Mouse (Mus musculus) hindlimb bud, embryonic 11.5 days (tissue): Measurements from ENCODE around the gene Lrch1.

Source experiments
- DNase-seq: peaks from one replicate; pipeline ENCODE4 v3.0.0-alpha.2; 2012; ENCODE audit warnings: low read depth, low spot score; ENCODE audit errors: extremely low spot score

Gene Lrch1

GRCm38 (mm10) chr14:74893085-74893648, 54.5 kb downstream of the Lrch1 start:
- DNase-seq = no peak

- no peak for DNase-seq
Measured at GRCm38 (mm10) chr14:74889304-74889703, 58.4 kb downstream of the Lrch1 start.

- DNase-seq = no peak
Measured at GRCm38 (mm10) chr14:74888103-74888502, 59.6 kb downstream of the Lrch1 start.

- no peak for DNase-seq
Measured at GRCm38 (mm10) chr14:74886453-74886852, 61.2 kb downstream of the Lrch1 start.

- DNase-seq = no peak
Measured at GRCm38 (mm10) chr14:74884920-74885319, 62.8 kb downstream of the Lrch1 start.

GRCm38 (mm10) chr14:74884024-74884680, 63.5 kb downstream of the Lrch1 start:
- DNase-seq = no peak

- DNase-seq = no peak
Measured at GRCm38 (mm10) chr14:74883204-74883603, 64.5 kb downstream of the Lrch1 start.

GRCm38 (mm10) chr14:74882754-74883153, 64.9 kb downstream of the Lrch1 start:
- DNase-seq = no peak

GRCm38 (mm10) chr14:74880868-74881267, 66.8 kb downstream of the Lrch1 start:
- DNase-seq = no peak

GRCm38 (mm10) chr14:74879480-74879879, 68.2 kb downstream of the Lrch1 start:
- DNase-seq = no peak

GRCm38 (mm10) chr14:74877287-74877686, 70.4 kb downstream of the Lrch1 start:
- no peak for DNase-seq

- DNase-seq = no peak
Measured at GRCm38 (mm10) chr14:74871220-74871619, 76.5 kb downstream of the Lrch1 start.

GRCm38 (mm10) chr14:74868902-74869230, 78.8 kb downstream of the Lrch1 start:
- no peak for DNase-seq

GRCm38 (mm10) chr14:74868188-74868901, 79.3 kb downstream of the Lrch1 start:
- DNase-seq = no peak

- DNase-seq = no peak
Measured at GRCm38 (mm10) chr14:74867076-74868042, 80.3 kb downstream of the Lrch1 start.

GRCm38 (mm10) chr14:74865738-74866137, 81.9 kb downstream of the Lrch1 start:
- DNase-seq = no peak

- no peak for DNase-seq
Measured at GRCm38 (mm10) chr14:74864805-74865483, 82.7 kb downstream of the Lrch1 start.

GRCm38 (mm10) chr14:74861456-74861855, 86.2 kb downstream of the Lrch1 start:
- no peak for DNase-seq

GRCm38 (mm10) chr14:74859154-74859553, 88.5 kb downstream of the Lrch1 start:
- no peak for DNase-seq

- DNase-seq = no peak
Measured at GRCm38 (mm10) chr14:74855429-74855828, 92.2 kb downstream of the Lrch1 start.

- DNase-seq = no peak
Measured at GRCm38 (mm10) chr14:74853759-74854100, 93.9 kb downstream of the Lrch1 start.
